Mouse (Mus musculus) CH12.LX (cell line): ENCODE measurements around the gene Olfr876. TPM values are rescaled to one million over a fixed set of nuclear protein-coding genes. Genes with fewer than 3 reads are reported as not detected.
"Not testable (repeated sequence)": the region's sequence is repeated elsewhere in the genome, so short reads cannot be mapped to it uniquely, and the experiment has no call there.

Source experiments
- DNase-seq: peaks from one replicate; pipeline ENCODE4 v3.0.0-alpha.2; 2013; ENCODE audit errors: extremely low read depth
- H3K27ac ChIP-seq: 2 replicates; pipeline ENCODE4 v1.5.1; 2012; ENCODE audit warnings: low read depth, mild to moderate bottlenecking, control low read depth, moderate library complexity; ENCODE audit not compliant: insufficient read depth
- H3K27me3 ChIP-seq: replicated peaks from 2 replicates; pipeline ENCODE3; 2012; ENCODE audit warnings: inconsistent platforms
- H3K36me3 ChIP-seq, 2 experiments: replicated peaks in 1 of 2; 2 replicates each; pipeline versions ENCODE3 to v1.6.1; 2012; ENCODE audit warnings: inconsistent platforms in 1 of 2, low read length in 1 of 2, mild to moderate bottlenecking in 1 of 2, mixed read lengths in 1 of 2, moderate library complexity in 1 of 2; ENCODE audit not compliant: control insufficient read depth in 1 of 2, insufficient read depth in 1 of 2
- H3K4me1 ChIP-seq, 2 experiments: 2 replicates each; pipeline ENCODE4 v1.6.1; 2012; ENCODE audit warnings: inconsistent platforms in 1 of 2, moderate library complexity in 1 of 2; ENCODE audit not compliant: insufficient read depth in 2 of 2, control insufficient read depth in 1 of 2
- H3K4me2 ChIP-seq: 2 replicates; pipeline ENCODE4 v1.6.1; 2012; ENCODE audit warnings: low read depth, mild to moderate bottlenecking, control low read depth; ENCODE audit not compliant: poor library complexity, insufficient read depth, severe bottlenecking
- H3K4me3 ChIP-seq, 3 experiments: fragments of 150-350 bp in 1 of 3; sonication (generic) in 1 of 3; replicated peaks in 1 of 3; 2 replicates each; pipeline versions ENCODE3 to v1.5.1; 2011 to 2012; ENCODE audit warnings: low read depth in 2 of 3, low read length in 2 of 3, mild to moderate bottlenecking in 2 of 3, moderate library complexity in 2 of 3, control low read depth in 1 of 3, improper control_type of control experiment in 1 of 3, inconsistent platforms in 1 of 3, mixed read lengths in 1 of 3; ENCODE audit not compliant: poor library complexity in 1 of 3
- H3K79me2 ChIP-seq: replicated peaks from 2 replicates; pipeline ENCODE4 v1.6.1; 2012; ENCODE audit warnings: mild to moderate bottlenecking, moderate library complexity; ENCODE audit not compliant: control insufficient read depth, poor library complexity, insufficient read depth, severe bottlenecking; ENCODE audit errors: extremely low read depth
- H3K9ac ChIP-seq: 2 replicates; pipeline ENCODE4 v1.6.1; 2012; ENCODE audit warnings: low read depth, mild to moderate bottlenecking, control low read depth, moderate library complexity; ENCODE audit not compliant: insufficient read depth
- H3K9me3 ChIP-seq: replicated peaks from 2 replicates; pipeline ENCODE3; 2012; ENCODE audit warnings: low read length, inconsistent platforms, mixed read lengths
- BHLHE40 ChIP-seq: IDR thresholded peaks from 2 replicates; pipeline ENCODE4 v1.6.1; 2011; ENCODE audit warnings: mild to moderate bottlenecking, low read depth, low read length, improper control_type of control experiment
- ELF1 ChIP-seq: IDR thresholded peaks from 2 replicates; pipeline ENCODE4 v1.6.1; 2014; ENCODE audit warnings: low read depth, mild to moderate bottlenecking, inconsistent platforms, low read length, improper control_type of control experiment
- GABPA ChIP-seq: IDR thresholded peaks from 2 replicates; pipeline ENCODE4 v1.6.1; 2012; ENCODE audit warnings: low read depth, low read length, improper control_type of control experiment, inconsistent platforms; ENCODE audit not compliant: insufficient replicate concordance
- MEF2A ChIP-seq: IDR thresholded peaks from 2 replicates; pipeline ENCODE4 v1.6.1; 2014; ENCODE audit warnings: low read depth, mild to moderate bottlenecking, inconsistent platforms, low read length, improper control_type of control experiment, borderline replicate concordance
- NELFE ChIP-seq: IDR thresholded peaks from 2 replicates; pipeline ENCODE4 v1.6.1; 2011; ENCODE audit warnings: low read depth, low read length, improper control_type of control experiment
- POLR2A ChIP-seq: IDR thresholded peaks from 2 replicates; pipeline ENCODE4 v1.6.1; 2011; ENCODE audit warnings: low read depth, mild to moderate bottlenecking, improper control_type of control experiment, low read length
- POLR2AphosphoS2 ChIP-seq: IDR thresholded peaks from 2 replicates; pipeline ENCODE4 v1.6.1; 2011; ENCODE audit warnings: low read depth, low read length, improper control_type of control experiment
- RAD21 ChIP-seq: IDR thresholded peaks from 2 replicates; pipeline ENCODE4 v1.6.1; 2011; ENCODE audit warnings: low read depth, mild to moderate bottlenecking, low read length, improper control_type of control experiment, moderate library complexity
- RCOR1 ChIP-seq: conservative IDR thresholded peaks from 2 replicates; pipeline ENCODE4 v1.6.1; 2012; ENCODE audit warnings: low read depth, mild to moderate bottlenecking, inconsistent platforms, low read length, improper control_type of control experiment
- SIN3A ChIP-seq: IDR thresholded peaks from 2 replicates; pipeline ENCODE4 v1.6.1; 2012; ENCODE audit warnings: low read length, improper control_type of control experiment, inconsistent platforms
- SMC3 ChIP-seq: IDR thresholded peaks from 2 replicates; pipeline ENCODE4 v1.6.1; 2011; ENCODE audit warnings: low read depth, low read length, improper control_type of control experiment
- TBP ChIP-seq: conservative IDR thresholded peaks from 2 replicates; pipeline ENCODE4 v1.6.1; 2011; ENCODE audit warnings: low read depth, low read length, improper control_type of control experiment
- UBTF ChIP-seq: IDR thresholded peaks from 2 replicates; pipeline ENCODE4 v1.6.1; 2012; ENCODE audit warnings: low read depth, mild to moderate bottlenecking, inconsistent platforms, low read length, improper control_type of control experiment, moderate library complexity
- ZKSCAN1 ChIP-seq: IDR thresholded peaks from 2 replicates; pipeline ENCODE4 v1.6.1; 2012; ENCODE audit warnings: low read depth, inconsistent platforms, low read length, improper control_type of control experiment, borderline replicate concordance
- ZNF384 ChIP-seq: IDR thresholded peaks from 2 replicates; pipeline ENCODE4 v1.6.1; 2012; ENCODE audit warnings: low read depth, low read length, improper control_type of control experiment, inconsistent platforms
- dilution Hi-C: fragments of 300-500 bp; cut with MboI; formaldehyde crosslinking; loops from 2 replicates; pipeline ENCODE4 v1.14.3; 2020; ENCODE audit warnings: low sequenced_read_pairs; ENCODE audit not compliant: extremely low pct_unique_long_range_greater_than_20kb, extremely low pct_ligation_motif_present
- in situ Hi-C: fragments of 300-500 bp; cut with MboI; formaldehyde crosslinking; loops from 3 replicates; pipeline ENCODE4 v1.14.3; 2019; ENCODE audit warnings: low sequenced_read_pairs, low pct_ligation_motif_present, low pct_unique_long_range_greater_than_20kb, mixed read lengths
- polyA plus RNA-seq: library from polyadenylated mRNA; unstranded; fragments of >175 nt; gene quantifications from 2 replicates; pipeline ENCODE4 v1.2.1, GENCODE M21; 2012; ENCODE audit warnings: low read depth; ENCODE audit not compliant: insufficient read length
- total RNA-seq, 2 experiments: library from RNA; depleted of rRNA; stranded (reverse); fragments of 300-350 nt in 1 of 2; fragments of >200 nt in 1 of 2; gene quantifications; 2 replicates each; pipeline ENCODE4 v1.2.3; 2012 to 2014

Olfr876 gene
- total and polyA plus RNA-seq, 3 experiments: not detected

DNA sequence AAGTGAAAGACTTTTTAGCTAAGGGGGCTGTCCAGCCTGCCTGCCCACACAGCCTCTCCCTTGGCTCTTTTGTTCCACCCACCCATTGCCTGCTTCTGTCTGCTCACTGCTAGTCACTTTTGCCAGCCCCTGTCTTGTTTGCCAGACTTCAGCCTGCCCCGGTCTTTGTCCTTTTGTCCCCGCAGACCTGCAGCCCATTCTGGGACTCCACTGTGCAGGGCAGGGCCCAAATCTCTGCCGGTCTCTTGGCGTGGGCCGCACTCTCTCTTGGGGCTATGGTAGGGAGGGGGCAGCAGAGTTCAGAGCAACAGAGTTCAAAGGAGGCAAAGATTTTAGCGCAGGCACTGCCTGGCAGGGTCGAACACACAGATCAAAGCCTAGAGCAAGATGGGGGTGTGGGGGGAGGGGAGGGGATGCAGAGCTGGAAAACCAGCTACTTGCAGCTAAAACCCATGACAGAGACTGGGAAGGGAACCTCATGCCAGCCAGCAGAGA is 20.0 kb upstream of the Olfr876 start:
- DNase-seq: peak; percentile 22
- Histone ChIP-seq H3K4me1 (peaks cover 0 to 12% of the 10 kb centered on the region in 2 experiments; a peak in 2 of 4 replicates), H3K27me3 (no peaks in the 10 kb centered on the region), H3K79me2 (no peaks in the 10 kb centered on the region), H3K36me3 (no peaks in the 10 kb centered on the region), H3K27ac (no peak overlapping the region), H3K9me3 (no peaks in the 10 kb centered on the region), H3K4me2 (no peak overlapping the region)
- dilution Hi-C loops (no loop called here), in situ Hi-C loops (no loop called here)
- TF ChIP-seq SIN3A (no peak), POLR2AphosphoS2 (no peak), ZNF384 (no peak), GABPA (no peak), TBP (no peak), ZKSCAN1 (no peak), MEF2A (no peak), RAD21 (no peak), POLR2A (no peak), RCOR1 (no peak), BHLHE40 (no peak), NELFE (no peak), SMC3 (no peak), ELF1 (no peak), UBTF (no peak)
- TF ChIP-seq, all 38 proteins: peak for 0
- Histone ChIP-seq H3K9ac (no peak overlapping the region), H3K4me3 (no peak overlapping the region)

DNA sequence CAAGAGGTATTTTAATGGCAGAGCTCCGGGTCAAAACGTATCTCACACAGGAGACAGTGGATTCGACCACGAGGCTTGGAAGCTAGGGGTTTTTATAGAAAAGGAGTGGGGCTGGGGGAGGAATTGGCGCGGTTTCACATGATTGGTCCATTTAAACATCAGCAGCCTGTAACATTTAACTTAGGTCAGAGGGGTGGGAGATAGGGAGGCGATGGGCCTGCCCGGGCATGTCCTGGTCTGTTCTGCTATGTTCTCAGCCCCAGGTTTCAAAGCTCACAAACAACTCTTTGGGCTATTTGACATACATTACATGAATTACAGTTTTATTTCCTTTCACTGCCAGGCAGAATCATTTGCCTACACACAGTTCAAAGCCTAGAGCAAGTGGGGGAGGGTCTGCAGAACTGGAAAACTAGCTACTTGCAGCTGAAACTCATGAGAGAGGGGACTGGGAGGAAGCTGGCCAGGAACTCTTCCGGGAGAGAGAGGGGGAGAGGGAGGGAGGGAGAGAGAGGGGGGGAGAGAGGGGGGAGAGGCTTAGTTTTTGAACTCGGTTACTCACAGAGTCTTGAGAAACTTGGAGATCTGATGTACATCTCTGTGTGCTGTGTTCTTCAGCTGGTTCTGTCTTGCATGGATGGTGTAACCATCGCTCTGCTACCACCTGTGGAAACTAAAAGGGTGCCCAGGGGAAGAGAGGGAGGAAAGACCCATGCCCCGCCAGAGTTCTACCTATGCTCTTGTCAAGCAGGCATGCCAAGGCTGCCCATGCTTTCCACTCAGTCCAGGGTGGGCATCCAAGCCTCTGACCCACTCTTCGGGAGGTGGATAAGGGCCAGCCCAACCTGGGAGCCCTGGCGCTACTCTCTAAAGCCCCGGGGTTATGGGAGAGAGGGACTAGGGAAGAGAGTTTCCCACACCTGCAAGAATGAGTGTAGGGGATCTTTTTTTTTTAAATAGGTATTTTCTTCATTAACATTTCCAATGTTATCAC is 19.1 kb upstream of the Olfr876 start:
- H3K27me3 ChIP-seq, H3K79me2 ChIP-seq, H3K36me3 ChIP-seq, in situ Hi-C loops, H3K9ac ChIP-seq, H3K4me3 ChIP-seq, H3K9me3 ChIP-seq, H3K4me2 ChIP-seq, dilution Hi-C loops, H3K27ac ChIP-seq: not testable (repeated sequence)
- DNase-seq: peak; percentile 14
- H3K4me1 ChIP-seq: peaks cover 0 to 12% of the 10 kb centered on the region in 2 experiments; a peak in 2 of 4 replicates
